Mouse (Mus musculus): ENCODE data around the gene Fhl5.
"Not testable (repeated sequence)": the region's sequence is repeated elsewhere in the genome, so short reads cannot be mapped to it uniquely, and the experiment has no call there.

Fhl5 gene

GRCm38 (mm10) chr4:25242776-25243175, at the start of gene Fhl5:
Fhl5 (minus strand) TSS chr4:25242876.
- DNase-seq (ENCODE audit: low spot score), result no peak

DNA sequence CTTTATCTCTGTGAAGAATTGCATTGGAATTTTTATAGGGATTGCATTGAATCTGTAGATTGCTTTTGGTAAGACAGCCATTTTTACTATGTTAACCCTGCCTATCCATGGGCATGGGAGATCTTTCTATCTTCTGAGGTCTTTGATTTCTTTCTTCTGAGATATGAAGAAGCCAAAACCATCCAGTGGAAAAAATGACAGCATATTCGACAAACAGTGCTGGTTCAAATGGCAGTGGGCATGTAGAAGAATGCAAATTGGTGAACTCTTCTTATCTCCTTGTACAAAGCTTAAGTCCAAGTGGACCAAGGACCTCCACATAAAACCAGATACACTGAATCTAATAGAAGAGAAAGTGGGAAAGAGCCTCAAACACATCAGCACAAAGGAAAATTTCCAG, 42.3 kb upstream of the Fhl5 start:
- DNase-seq (ENCODE audit: low spot score), result not testable (repeated sequence)

- peak; percentile 95 for DNase-seq (ENCODE audit: low spot score)
These were observed 39.0 kb upstream of the Fhl5 start, which contains the start of gene Ufl1 for GRCm38 (mm10) chr4:25281671-25282038. Ufl1 (minus strand) TSS chr4:25281821.

- DNase-seq (ENCODE audit: low spot score), result no peak
These were observed 38.4 kb upstream of the Fhl5 start for GRCm38 (mm10) chr4:25280938-25281670.

- no peak for DNase-seq (ENCODE audit: low spot score)
These were observed 30.4 kb upstream of the Fhl5 start for GRCm38 (mm10) chr4:25272861-25273627.

GRCm38 (mm10) chr4:25271926-25272325, 29.2 kb upstream of the Fhl5 start:
- no peak for DNase-seq (ENCODE audit: low spot score)

DNA sequence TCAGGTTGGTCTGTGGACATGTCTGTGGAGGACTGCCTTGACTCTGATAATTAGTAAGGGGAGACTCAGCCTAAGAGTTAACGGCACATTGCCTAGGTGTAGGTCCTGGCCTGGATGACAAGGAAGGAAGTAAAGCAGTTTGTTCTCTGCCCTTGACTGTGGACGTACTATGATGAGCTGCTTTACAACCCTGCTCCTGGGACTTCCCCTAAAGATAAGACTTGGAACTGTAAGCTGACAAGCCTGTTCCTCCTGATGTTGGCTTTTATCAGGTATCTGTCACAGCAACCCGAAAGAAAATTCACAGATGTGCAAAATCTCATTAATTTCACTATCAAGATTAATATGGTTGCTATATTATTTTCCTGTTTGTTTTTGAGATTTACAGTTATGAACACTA, 24.5 kb upstream of the Fhl5 start:
- DNase-seq (ENCODE audit: low spot score), result no peak

DNA sequence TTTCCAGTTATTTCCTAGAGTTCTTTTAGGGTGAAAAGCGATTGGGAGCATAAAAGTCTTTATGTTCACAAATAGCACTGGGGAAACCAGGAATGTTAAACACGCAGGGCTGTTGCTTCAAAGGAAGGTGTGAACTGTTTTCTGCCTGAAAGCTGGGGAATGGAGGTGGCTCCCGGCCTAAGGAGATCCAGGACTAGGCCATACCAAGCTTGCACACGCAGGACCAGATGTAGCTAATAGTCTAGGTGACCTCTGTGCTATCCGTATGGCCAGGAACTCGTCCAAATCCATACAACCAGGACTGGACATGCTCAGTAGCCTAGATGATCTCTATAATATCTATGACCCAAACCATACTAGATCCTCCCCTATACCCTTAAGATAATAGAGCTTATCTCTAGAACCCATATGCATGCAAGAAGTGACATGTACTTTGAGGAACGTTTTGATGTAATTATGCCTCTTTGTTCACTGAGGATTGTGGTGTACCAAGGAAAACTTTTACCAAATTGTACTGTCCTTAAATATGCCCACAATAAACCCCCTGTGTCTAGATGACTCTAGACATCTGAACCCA, 15.2 kb upstream of the Fhl5 start:
- DNase-seq (ENCODE audit: low spot score), result no peak

- DNase-seq (ENCODE audit: low spot score), result not testable (repeated sequence)
These were observed 7.0 kb downstream of the Fhl5 start for GRCm38 (mm10) chr4:25235663-25236062.

DNA sequence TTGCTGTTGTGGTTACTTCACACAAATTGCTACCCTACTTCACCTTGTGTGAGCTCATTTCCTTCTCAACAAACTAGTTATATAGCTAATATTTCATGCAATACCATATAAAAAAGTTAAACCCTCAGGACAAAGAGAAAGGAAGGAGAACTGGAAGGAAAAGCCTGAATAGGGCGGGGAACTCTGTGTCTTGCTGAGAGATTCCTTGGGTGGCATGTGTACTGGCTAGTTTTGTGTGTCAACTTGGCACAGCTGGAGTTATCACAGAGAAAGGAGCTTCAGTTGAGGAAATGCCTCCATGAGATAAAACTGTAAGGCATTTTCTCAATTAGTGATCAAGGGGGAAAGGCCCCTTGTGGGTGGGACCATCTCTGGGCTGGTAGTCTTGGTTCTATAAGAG, 8.9 kb downstream of the Fhl5 start:
- DNase-seq (ENCODE audit: low spot score), result not testable (repeated sequence)

DNA sequence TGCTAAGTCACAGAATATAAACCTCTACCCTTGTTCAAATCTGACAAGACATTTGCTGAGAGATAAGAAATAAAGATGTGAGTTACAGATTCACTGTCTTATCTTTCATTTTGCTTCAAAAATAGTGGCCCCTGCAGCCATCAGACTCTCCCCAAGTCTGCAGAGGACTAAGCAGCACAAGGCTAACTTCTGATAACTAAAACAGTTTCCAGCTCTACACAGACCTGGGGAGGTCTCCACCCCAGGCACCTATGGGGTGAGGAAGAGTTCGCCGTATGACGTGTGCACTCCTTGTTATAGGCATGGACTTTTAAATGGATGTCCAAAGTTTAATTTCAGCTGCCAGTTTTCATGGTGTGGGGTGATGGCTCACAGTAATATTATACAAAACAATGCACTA, 10.1 kb downstream of the Fhl5 start:
- DNase-seq (ENCODE audit: low spot score), result no peak

- DNase-seq (ENCODE audit: low spot score), result no peak
These were observed 15.1 kb downstream of the Fhl5 start for GRCm38 (mm10) chr4:25227527-25227926.

DNA sequence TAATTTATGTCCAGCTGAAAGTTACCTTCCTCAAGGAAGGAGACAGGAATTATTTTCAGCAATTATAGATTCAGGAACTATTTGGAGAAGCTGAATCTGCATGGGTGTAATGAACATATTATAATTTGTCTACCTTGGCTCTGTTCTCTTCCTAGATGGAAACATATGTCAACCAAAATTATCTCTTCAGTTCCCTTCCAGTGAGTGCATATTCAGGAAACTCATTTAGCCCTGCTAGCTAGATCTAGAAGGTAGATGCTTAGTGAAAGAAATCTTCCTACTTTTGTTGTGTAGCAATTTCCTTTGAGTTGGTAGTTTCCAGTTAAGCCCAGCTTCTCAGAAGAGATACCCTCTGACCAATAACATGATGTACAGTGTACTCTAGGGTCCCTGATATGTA, 20.7 kb downstream of the Fhl5 start:
- DNase-seq (ENCODE audit: low spot score), result no peak

GRCm38 (mm10) chr4:25213451-25213850, 29.2 kb downstream of the Fhl5 start:
- DNase-seq (ENCODE audit: low spot score), result no peak

GRCm38 (mm10) chr4:25206166-25206565, 36.5 kb downstream of the Fhl5 start:
- no peak for DNase-seq (ENCODE audit: low spot score)

GRCm38 (mm10) chr4:25197310-25197709, 45.4 kb downstream of the Fhl5 start:
- DNase-seq (ENCODE audit: low spot score), result no peak

DNA sequence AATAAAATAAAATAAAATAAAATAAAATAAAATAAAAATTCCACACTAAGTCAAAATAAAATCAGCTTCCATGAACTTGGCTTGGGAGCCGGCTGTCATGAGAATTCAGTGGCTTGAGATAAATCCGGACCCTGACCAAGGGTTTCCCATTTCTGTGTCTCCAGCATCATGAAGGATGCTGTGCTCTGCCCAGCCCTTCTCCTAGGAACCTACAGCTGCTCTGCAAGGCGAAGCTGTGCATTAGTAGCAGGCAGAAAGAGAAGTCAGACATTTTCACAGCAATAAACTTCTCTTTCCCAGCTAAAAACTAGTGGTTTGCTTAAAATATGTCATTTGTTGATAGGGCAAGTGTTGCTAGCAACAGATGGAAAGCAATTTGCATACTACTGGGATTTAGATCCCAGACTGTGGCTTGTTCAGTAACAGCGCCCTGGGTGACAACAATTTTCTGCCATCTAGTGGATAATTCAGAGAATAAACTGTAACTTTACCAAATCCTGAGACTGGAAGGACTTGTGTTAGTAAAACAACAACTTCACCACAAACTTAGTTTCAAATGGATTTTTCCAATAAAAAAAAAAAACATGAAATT, 63.0 kb downstream of the Fhl5 start:
- DNase-seq (ENCODE audit: low spot score), result peak; percentile 27
